Mouse (Mus musculus) effector memory CD4-positive, alpha-beta T cell, adult 5 months (primary cell): Measurements from ENCODE around the gene Dcpp3. TPM values are rescaled to one million over a fixed set of nuclear protein-coding genes. Genes with fewer than 3 reads are reported as not detected.

ENCODE experiments used
- polyA plus RNA-seq: library from polyadenylated mRNA; unstranded; fragments of 100-300 nt; shearing (Covaris generic); gene quantifications from one replicate; pipeline ENCODE4 v1.2.1, GENCODE M21; 2017

Dcpp3 gene
- polyA plus RNA-seq: not detected

GRCm38 (mm10) chr17:23917158-23917557 lies at the start of gene Dcpp3:
Dcpp3 (plus strand) TSS chr17:23917458.

GRCm38 (mm10) chr17:23867756-23868155 lies 49.5 kb upstream of the Dcpp3 start, which contains the start of gene Prss21:
Prss21 (plus strand) TSS chr17:23868056.

DNA sequence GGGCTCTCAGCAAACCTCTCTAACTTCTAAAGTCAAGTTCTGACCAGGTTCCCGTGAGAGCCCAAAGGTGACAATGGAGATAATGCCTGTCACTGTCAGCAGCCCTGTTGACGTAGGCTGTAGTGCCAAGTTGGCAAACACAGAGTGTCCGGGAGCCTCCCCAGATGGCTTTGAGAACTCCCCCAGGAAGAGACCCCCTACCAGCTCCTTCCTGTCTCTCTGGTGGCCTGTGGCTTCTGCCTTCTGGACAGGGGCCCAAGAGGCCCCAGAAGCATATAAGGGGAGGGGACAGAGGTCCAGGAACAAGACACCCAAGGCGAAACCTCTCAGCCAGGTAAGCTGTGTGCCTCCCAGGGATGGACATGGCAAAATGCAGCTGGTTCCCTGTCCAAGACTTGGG lies 36.7 kb upstream of the Dcpp3 start, which contains the start of the genes Dcpp1 and Dcpp2:
Dcpp1 (plus strand) TSS at position 301 of the 400 bp plus-strand sequence.
Dcpp2 (plus strand) TSS at position 305 of the 400 bp plus-strand sequence.

DNA sequence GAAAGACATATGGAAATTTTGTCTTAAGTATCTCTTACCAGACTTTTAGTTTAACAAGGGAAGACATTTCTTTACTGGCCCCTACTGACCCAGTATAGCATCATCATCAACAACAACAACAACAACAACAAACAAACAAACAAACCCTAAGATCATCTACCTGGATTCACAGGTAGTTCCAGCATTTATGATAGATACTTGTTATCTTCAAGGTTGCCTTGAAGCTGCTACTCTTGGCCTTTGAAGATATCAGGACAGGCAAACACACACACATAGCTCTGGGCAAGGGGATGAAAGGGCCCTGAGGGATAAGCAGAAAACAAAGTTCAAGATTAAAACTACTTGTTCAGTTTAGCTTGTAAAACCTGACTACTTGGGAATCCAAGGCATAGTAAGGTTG lies 24.1 kb downstream of the Dcpp3 start, which contains the start of gene Sbp:
Sbp (plus strand) TSS at position 301 of the 400 bp plus-strand sequence.

GRCm38 (mm10) chr17:23955174-23955573 lies 37.9 kb downstream of the Dcpp3 start, which contains the start of gene Sbpl:
Sbpl (minus strand) TSS chr17:23955274.

Other genes with a start within 250 kb of the Dcpp3 start
- gene Hcfc1r1, start 243.9 kb upstream of the Dcpp3 start, polyA plus RNA-seq: 46.6 TPM
- 21.0 TPM for gene Thoc6, start 243.6 kb upstream of the Dcpp3 start, polyA plus RNA-seq
- 20.5 TPM for gene Tnfrsf12a, start 240.0 kb upstream of the Dcpp3 start, polyA plus RNA-seq
- gene Cldn6, start 238.2 kb upstream of the Dcpp3 start, polyA plus RNA-seq: not detected
- not detected for gene Cldn9, start 233.4 kb upstream of the Dcpp3 start, polyA plus RNA-seq
- gene 1520401A03Rik, start 194.7 kb upstream of the Dcpp3 start, polyA plus RNA-seq: not detected
- 51.3 TPM for gene Pkmyt1, start 191.1 kb upstream of the Dcpp3 start, polyA plus RNA-seq
- 3.1 TPM for gene Paqr4, start 176.6 kb upstream of the Dcpp3 start, polyA plus RNA-seq
- 2.4 TPM for gene Kremen2, start 171.6 kb upstream of the Dcpp3 start, polyA plus RNA-seq
- 25.6 TPM for gene Flywch1, start 145.9 kb upstream of the Dcpp3 start, polyA plus RNA-seq
- gene Flywch2, start 131.4 kb upstream of the Dcpp3 start, polyA plus RNA-seq: 1.7 TPM
- gene Srrm2, start 126.9 kb upstream of the Dcpp3 start, polyA plus RNA-seq: 1,161 TPM
- gene Elob, start 88.3 kb upstream of the Dcpp3 start, polyA plus RNA-seq: 389 TPM
- gene Prss33, start 81.4 kb upstream of the Dcpp3 start, polyA plus RNA-seq: not detected
- not detected for gene Prss32, start 73.6 kb upstream of the Dcpp3 start, polyA plus RNA-seq
- gene Prss41, start 73.3 kb upstream of the Dcpp3 start, polyA plus RNA-seq: 3.6 TPM
- gene Prss21, start 49.4 kb upstream of the Dcpp3 start, polyA plus RNA-seq: not detected
- not detected for gene Dcpp1, start 36.6 kb upstream of the Dcpp3 start, polyA plus RNA-seq
- not detected for gene Dcpp2, start 36.6 kb upstream of the Dcpp3 start, polyA plus RNA-seq
- gene Sbp, start 24.2 kb downstream of the Dcpp3 start, polyA plus RNA-seq: not detected
- not detected for gene Sbpl, start 37.8 kb downstream of the Dcpp3 start, polyA plus RNA-seq
- gene Prss30, start 63.1 kb downstream of the Dcpp3 start, polyA plus RNA-seq: 1.9 TPM
- not detected for gene Prss22, start 80.6 kb downstream of the Dcpp3 start, polyA plus RNA-seq
- gene Prss27, start 120.7 kb downstream of the Dcpp3 start, polyA plus RNA-seq: not detected
- 22.5 TPM for gene Kctd5, start 156.0 kb downstream of the Dcpp3 start, polyA plus RNA-seq
- gene Pdpk1, start 233.5 kb downstream of the Dcpp3 start, polyA plus RNA-seq: 63.9 TPM
- gene Amdhd2, start 246.3 kb downstream of the Dcpp3 start, polyA plus RNA-seq: 18.6 TPM